Mouse (Mus musculus) thymus, postnatal 25 days (tissue): ENCODE measurements around the gene Cadm1.

Experiments used
- DNase-seq: peaks from one replicate; pipeline ENCODE4 v3.0.0; 2022

Gene Cadm1

DNA sequence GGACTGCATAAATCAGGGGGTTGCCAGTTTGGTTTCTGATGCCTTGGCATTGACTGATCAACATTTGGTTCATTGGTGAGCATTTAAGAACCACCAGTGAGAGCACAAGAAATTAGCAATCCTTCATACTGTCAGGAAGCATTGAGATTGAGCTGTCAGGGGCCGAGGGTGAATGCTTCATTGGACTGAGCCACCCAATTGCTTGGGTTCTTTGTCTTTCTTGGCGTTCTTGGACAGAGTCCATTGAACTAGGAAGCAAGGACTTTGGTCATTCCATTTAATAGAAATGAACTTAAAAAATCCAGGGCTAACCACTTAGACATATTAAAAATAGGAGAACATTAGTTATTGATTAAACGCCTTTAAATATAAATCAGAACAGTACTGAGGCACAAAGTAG, 214.9 kb downstream of the Cadm1 start:
- no peak for DNase-seq

DNA sequence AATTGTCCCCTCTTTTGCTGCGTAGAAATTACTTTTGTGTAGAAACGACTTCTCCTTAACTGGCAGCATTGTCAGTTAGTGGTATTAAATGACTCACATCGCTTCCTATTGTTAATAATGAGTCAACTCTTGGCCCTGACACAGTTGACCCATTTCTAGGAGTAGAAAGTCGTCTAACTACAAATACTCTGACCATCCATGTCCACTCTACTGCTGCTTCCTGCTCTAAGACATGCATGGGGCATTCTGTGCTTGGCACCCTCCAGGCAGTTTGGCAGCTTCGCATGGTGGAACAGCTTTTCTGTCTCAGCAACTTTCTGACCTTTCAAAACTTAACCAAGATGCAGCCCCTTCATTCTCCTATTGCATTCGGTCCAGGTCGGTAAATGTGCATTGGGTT, 215.7 kb downstream of the Cadm1 start:
- no peak for DNase-seq

DNA sequence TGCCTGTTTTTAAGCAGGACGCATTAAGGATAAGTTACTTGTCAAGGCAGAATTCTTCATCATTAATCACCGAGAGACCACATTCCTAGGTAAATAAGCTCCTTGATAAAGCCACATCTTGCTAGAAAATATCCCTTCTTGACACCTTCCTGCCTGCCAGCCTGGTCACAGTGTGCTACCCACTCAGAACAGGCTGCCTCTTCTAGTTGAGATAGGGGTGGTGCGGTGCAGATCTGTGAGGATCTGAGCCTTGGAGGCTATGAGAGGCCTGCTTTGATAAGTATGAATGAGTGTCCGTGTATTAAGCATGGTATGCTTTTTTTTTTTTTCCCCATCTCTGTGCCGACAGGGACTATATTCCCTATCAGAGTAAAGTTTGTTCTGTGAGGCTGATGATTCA, 219.2 kb downstream of the Cadm1 start:
- no peak for DNase-seq

DNA sequence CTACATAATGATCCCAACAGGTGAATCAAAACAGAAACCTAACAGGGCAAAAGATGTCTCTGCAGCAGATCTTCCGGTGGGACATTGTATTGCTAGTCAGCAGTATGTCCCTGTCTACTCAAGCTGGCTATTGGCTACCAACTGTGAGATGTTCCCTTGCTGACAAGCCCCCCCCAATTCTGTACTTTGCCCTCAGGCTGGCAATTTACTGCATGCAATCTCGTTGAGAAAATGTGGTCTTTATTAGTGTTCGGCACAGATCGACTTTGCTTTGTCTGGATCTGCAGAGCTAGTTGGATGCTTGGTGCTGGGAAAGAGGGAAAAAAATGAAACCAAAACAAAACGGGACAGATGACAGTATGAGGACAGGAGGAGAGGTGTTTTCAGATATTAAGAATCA, 222.5 kb downstream of the Cadm1 start:
- no peak for DNase-seq

DNA sequence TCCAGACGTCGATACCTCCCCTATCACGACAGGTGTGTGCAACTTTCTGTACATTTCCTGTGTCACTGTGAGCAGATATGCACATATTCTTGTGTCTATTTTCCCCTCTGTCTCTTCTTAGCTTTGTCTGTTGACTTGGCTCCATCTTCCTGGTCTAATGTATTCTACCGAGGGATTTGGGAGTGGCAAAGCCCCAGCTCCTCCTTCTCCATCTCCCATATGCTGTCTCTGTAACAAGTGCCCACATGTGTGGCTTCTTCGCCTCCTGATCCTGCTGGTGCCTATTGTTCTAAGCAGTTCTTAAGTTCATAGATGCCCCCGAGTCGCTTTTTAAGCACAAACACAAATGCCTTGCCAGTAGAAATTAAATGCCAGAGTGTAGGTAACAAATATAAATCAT, 223.2 kb downstream of the Cadm1 start:
- no peak for DNase-seq

DNA sequence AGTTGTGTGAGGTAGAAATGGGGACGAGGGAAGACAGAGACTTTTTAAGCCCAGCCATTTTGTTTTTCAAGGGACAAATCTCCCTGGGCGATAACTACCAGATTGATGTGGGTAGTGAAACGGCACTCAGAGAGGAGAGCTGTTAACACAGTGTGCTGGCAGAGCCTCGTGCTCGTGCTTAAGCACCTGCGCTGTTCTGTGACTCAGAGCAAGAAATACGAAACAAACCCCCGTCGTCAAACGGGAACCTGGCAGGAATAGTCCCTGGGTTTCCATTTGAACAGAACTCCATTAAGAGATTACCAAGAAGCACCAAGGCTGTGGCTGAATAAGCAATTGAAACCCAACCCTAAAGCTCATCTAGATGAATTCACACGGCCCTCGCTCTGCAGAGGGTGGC, 225.1 kb downstream of the Cadm1 start:
- DNase-seq, result no peak

DNA sequence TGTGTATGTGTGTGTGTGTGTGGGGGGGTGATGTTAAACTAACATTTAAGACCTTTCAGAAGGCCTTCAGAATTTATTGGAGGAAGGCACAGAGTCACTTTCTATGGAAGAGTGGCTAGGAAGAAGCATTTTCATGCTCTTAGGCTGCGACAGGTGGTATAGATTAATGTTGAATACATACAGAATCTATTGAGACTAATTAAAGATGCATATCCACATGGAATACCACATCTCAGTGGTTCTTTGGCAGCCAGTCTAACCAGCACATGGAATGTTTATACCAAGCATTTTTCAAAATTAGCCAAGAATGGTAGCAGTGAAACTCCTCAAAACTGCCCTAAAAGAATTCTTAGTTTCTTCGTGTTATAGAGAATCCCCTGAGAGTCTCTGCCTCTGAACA, 227.8 kb downstream of the Cadm1 start:
- DNase-seq, result no peak

DNA sequence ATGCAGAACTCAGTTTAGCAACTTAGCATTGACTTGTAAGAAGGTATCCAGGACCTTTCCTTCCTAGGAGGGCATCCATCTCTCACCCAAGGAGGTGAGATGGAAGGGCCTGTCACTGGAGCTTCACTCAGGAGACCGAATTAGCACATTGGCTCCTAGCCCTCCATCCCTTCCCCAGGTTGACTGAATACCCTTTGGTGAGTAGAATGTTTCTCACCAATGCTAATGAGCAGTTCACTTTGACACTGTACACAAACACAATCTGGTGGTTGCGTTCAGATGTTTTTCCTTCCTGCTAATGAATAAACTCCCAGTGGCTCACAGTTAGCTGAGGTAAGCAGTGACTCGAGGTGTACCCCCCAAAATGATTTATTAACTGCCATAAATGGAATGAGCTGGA, 228.3 kb downstream of the Cadm1 start:
- no peak for DNase-seq

DNA sequence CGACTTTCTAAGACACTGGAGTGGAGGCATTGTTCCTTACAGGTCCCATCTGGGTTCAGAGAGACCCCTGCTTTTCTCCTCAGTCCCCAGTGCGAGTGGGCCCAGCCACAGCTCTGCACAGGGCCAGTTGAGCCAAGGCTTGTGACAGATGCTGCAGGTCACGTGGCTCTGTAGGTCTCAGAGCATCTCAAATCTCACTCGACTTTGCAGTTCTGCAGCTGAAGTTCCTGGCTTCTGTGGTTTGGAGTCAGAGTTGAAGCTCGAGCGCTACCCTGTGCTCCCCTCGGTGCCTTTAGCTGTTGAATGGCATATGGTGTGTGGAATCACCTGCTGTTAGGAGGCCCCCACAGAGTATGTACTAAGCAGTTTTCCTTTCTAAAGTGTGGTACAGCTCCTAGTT, 229.8 kb downstream of the Cadm1 start:
- peak; percentile 18 for DNase-seq

DNA sequence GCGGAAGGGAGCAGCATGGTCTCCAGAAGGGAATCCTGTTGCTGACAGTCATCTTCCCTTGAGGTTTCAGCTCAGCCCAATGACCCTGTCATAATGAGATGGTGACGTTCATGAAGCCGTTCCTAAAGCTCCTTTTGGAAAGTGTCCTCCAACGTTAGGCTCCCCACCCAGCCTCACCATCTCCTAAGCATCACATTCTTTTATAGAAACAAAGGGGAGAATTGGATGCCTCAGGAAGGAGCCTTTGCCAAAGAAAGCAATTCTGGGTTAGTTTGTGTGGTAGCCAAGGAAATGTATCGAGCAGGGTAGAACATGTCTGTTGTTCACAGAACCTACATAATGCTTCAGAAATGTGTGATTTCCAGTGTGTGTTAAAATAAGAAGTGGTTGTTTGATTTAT, 231.6 kb downstream of the Cadm1 start:
- DNase-seq, result no peak

DNA sequence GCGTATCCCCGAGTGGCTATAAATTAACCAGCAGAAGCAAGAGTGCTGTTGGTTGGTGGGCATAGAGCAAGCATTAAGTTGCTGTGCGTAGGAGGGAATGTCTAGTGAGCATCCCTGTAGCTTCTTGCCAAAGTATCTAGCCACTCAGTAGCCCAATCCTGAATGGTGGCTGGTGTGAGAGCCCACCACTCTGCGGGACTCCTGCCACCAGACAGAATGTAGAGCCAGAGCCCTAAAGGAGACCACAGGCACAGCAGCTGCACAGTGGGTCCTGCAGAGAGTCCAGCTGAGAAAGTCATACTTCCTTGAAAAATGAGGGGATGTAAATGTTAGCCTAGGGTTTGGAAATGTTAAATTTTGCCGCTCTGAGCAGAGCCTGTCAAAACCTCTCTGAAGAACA, 232.9 kb downstream of the Cadm1 start:
- no peak for DNase-seq

DNA sequence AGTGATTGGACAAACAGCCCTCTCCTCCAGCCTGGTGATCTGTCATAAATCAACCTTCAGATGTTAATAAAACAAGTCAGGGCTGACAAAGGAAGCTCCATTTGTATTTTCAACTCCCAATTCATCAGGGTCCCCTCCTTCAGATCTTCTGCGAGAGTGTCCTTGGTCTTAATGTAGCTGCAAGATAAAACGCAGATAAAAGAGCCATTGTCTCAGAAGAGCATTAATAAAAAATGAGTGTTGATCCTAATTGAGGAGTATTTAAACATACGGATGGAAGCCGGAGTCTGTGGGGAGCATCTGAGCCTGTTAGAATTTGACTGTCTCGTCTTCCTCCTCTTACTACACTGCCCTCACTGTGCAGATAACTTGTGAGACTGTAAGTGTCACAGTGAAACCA, 234.9 kb downstream of the Cadm1 start:
- no peak for DNase-seq

DNA sequence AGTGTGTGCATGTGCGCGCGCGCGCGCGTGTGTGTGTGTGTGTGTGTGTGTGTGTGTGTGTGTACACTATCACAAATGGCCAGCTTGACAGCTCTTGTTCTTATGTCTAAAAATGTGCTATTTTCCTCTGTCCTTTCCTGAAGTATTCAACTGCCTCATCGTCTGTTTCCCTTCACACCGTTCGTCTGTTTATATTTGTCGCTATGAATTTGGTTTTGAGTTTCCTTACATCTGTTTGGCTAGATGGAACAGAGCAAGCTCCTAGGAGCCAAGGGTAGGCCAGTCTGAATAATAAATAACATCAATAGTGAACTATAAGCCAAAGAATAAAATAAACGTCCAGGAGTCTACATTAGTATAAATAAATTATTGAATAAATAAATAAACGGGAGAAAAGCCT, 235.3 kb downstream of the Cadm1 start:
- no peak for DNase-seq

DNA sequence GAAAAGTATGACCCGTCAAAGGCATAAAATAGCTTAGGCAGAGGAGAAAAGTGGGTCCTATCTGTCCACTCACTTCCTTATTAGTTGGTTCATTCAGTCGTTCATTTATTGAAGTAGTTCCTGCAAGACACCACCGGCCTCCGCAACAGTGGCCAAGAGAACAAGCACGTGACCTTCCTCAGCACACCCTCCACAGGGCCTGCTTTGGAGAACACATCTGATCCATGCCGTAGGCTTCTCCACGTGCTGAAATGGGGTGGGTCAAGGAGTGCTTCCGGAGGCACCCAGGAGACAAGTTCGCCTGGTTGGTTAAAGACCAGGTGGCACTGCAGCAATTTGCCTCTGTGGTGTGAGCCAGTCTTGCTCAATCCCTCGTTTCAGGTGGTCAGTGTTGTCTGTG, 236.4 kb downstream of the Cadm1 start:
- DNase-seq, result no peak

DNA sequence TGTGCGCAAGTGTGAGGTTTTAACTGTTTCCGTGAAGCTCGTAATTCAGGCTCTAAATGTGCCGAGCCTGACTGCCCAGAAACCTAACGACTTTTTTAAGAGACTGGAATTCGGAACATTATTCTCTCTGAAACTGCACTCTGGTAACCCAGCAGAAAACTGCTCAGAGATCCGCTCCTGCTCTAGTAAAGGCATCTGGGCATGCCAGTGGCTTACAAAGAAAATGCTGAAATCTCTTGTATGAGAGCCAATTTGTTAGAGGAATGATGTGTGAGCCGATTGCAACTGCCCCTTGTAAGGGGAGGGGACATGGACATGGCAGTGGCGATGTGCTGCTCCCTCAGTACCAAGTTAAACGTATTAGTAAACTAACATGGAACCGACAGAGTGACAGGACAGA, 240.9 kb downstream of the Cadm1 start:
- no peak for DNase-seq

DNA sequence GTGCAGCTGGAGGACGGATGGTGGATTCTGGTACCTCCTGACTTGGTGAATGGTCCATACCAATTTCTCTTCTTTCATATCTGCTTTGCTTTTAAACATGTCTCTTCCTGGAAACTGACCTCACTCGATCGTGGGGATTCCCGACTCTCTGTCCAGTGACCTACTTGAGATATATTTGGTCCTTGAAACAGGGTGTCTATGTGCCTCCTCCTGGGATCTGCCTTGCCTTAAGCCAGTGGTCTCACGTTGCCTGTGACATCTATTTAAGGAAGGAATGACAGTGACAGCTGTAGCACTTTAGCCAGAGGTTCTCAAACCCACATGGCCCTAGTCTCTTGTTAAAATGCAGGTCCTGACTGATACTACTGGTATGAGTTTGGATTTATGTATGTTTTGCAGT, 242.0 kb downstream of the Cadm1 start:
- no peak for DNase-seq

DNA sequence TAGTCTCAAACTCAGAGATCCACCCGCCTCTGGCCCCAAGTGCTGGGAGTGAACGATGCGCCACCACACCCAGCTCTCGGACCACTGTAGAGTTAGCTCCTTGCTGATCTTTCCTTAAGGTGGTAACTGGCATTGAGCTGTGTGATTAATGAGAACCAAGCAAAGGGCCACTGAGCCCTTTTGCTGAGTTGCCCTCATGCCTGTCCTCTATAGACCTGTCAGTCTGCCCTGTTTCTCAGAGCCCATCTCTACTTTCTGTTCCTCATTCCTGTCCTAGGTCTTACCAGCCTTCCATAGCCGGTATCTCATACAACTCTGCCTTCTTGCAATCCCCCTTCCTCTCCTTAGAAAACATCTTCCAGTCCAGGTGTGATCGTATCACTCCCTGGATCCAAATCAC, 242.8 kb downstream of the Cadm1 start:
- no peak for DNase-seq

DNA sequence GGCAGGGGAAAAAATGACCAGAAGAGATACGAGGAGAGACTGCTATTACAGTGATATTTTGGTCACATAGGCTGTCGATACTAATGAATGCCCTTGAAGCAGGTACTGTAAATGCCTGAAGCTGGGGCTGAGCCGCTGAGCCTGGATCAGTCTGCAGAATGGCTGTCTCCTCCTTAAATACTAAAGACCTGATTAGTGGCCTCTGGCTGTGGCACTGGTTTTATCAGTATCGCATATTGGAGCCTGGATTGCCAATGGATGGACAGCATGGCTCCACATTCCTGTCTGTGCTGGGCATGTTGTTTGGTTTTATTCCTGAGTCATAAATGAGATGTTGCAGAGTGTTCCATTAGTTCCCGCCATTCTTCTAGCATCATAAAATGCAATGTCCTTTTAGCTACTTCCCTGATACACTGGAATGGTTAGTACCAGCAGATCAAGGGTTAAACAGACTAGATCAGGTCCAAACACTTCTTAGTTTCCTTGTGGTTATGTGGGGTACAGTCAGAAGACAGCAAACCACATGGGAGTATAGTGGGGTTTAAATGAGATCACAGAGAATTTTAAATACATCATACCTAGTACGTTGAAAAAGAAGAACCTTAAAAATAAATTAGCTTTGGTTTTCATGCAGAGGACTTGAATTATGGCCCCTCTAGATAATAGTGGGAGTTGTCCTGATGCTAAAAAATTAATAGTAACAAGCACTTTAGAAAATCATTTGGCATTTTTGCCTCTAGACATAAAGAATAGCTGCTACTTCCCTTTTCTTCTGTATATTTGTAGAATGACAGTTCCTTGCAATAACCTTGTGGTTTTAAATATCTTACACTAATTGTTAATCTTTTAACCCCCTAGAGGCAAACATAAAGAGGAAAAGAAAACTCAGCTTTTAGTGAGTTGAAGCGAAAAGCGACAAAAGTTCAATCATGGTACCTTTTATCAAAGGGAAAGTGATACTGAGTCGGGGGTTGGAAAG, 247.3 kb downstream of the Cadm1 start:
- DNase-seq, result no peak

DNA sequence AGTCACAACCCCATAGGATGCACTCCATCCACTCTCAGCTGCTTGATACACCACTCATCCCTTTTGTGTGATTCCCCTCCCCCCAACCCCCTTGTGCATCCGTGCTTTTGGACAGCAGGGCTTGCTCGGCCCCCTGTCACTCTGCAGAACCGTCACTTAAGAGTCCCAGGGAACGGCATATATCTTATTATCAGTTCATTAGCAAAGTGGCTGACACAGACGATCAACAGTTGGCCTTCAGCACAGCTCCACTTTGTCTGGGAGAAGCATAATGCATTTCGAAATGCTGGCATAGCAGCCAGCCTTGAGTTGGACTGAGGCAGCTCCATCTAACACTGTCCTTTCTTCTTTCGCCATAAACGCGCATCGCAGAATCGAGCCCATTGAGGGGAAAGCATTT, 248.5 kb downstream of the Cadm1 start:
- no peak for DNase-seq

DNA sequence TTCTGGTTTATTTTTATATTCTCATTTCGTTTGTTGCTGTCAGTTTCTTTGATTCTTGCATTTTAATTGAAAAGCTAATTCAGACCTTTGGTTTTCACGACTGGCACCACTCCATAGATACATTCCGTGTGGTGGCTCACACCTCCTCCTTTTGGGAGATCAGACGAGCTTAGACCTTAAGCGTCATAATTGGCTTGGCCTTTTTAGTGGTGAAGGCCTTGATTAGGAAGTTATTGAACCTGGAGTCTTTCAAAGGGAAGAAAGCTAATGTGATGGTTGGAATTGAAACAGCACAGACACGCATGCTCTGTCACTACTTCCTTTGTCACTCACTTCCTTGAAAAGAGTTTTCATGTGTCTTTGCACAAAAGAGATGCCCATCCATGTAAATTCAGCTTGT, 249.3 kb downstream of the Cadm1 start:
- no peak for DNase-seq

DNA sequence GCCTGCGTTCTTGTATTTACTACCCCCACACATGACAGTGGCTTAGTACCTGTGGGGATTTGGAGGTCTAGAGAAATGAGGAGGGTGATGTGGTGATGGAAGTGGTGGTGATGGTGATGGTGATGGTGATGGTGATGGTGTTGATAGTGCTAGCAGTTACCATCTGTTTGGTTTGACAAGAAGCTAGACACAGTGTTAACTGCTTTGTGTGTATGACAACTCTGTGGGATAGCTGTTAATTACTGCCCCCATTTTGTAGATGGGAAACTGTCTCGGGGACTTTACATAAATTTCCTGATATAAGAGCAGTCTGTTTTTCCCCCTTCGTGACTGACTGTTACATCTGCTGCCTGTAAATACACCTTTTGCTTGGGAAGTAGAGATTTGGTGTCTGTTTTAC, 256.7 kb downstream of the Cadm1 start:
- no peak for DNase-seq

DNA sequence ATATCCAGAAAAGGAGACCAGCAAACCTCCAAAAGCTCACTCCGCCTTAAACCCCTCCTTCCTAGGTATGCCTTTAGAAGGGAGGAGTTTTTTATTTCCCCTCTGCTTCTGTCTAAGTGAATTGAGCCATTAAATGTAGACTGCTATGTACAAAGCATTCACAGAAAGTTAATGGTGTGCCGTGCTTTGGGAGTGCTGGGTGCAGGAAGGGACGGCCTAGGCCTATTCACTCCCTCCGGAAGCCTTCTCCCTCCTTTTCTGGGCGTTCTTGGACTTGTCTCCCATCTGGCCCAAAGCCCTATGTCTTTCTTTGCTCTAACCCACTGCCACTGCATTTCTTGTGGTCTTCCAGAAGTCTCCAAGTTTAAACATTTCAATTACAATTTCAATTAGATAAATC, 268.5 kb downstream of the Cadm1 start:
- no peak for DNase-seq

DNA sequence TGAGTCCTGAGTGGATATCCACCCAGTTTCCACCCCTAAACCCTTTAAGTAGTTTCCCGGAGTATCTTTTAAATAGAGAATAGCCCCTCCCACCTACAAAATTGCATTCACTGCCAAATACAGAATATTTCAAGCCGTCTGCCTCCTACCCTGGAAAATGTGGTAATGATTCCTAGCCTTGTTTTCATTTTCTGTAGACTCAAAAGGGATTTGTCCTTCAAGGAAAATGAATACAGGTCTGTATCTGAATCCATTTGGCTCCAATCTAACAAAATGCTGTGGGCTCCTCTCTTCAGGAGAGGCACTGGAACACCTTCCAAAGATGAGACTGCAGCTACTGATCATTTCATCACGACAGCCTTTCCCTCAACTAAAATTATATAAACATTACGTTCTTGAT, 271.3 kb downstream of the Cadm1 start:
- DNase-seq, result no peak

DNA sequence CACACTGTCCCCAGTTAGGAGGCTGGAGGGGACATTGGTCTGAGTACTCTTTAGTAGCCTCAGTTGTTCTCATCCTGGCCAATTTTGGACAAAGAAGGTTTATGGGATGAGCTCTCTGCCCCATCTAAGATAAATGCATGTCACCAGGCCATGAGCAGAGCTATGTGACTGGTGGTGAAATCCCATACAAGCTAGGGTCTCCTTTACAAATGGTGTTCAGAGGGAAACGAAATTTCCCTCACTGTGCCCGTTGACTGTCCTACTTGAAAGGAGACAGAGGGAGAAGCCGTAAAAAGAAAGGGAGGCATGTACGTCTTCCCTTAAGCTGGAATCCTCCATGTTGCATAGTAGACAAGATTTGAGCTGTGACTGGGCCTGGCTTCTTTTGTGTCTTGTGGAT, 272.6 kb downstream of the Cadm1 start:
- no peak for DNase-seq

DNA sequence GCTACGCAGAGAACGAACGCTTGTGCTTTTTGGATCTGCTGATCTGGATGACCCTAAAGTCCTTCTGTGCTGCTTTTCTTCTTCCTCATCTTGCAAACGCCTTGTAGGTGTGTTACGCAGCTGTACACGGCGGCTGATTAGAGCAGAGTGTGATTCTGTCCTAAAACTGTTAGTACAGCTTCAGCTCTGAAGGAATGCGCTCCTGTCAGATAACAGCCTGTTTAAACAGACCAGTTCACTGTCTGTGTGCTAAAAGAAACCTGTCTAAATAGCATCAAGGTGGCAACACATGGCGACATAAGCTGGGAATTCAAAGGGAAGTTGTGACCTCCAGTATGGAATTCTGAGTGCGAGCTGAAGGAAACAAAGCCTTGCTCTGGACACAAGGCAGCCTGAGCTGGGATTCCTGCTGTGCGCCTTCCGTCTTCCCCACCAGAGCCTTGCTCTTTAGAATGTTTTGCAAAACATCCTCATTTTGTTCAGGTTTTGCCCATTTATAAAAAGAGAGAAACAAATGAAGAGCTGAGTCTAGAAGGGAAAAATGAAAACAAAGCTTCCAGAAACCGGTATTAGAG, 273.6 kb downstream of the Cadm1 start:
- DNase-seq, result no peak
